Mouse (Mus musculus) MEL (cell line): ENCODE measurements around the gene Rpl13a. TPM values are rescaled to one million over a fixed set of nuclear protein-coding genes. Genes with fewer than 3 reads are reported as not detected.

Source experiments
- DNase-seq: peaks from one replicate; pipeline ENCODE4 v3.0.0; 2011; ENCODE audit warnings: low read depth, low spot score
- H3K27ac ChIP-seq: 2 replicates; pipeline ENCODE4 v1.5.1; 2012; ENCODE audit warnings: low read depth, mild to moderate bottlenecking, control low read depth, low read length, moderate library complexity; ENCODE audit not compliant: control insufficient read depth
- H3K27me3 ChIP-seq, 2 experiments: fragments of 150-350 bp in 1 of 2; sonication (generic) in 1 of 2; 2 replicates each; pipeline ENCODE4 v1.6.1; 2012; ENCODE audit warnings: low read length in 2 of 2, mild to moderate bottlenecking in 2 of 2, improper control_type of control experiment in 1 of 2, moderate library complexity in 1 of 2; ENCODE audit not compliant: insufficient read depth in 2 of 2, control insufficient read depth in 1 of 2
- H3K36me3 ChIP-seq, 2 experiments: 2 replicates each; pipeline ENCODE4 v1.6.1; 2012 to 2014; ENCODE audit warnings: low read length in 2 of 2, improper control_type of control experiment in 1 of 2, inconsistent platforms in 1 of 2, mild to moderate bottlenecking in 1 of 2; ENCODE audit not compliant: insufficient read depth in 2 of 2, control insufficient read depth in 1 of 2
- H3K4me1 ChIP-seq, 2 experiments: fragments of 150-350 bp in 1 of 2; sonication (generic) in 1 of 2; 2 replicates each; pipeline ENCODE4 v1.6.1; 2012; ENCODE audit warnings: low read length in 2 of 2, improper control_type of control experiment in 1 of 2, mild to moderate bottlenecking in 1 of 2; ENCODE audit not compliant: insufficient read depth in 2 of 2, control insufficient read depth in 1 of 2
- H3K4me3 ChIP-seq, 2 experiments: fragments of 150-350 bp in 1 of 2; sonication (generic) in 1 of 2; 2 replicates each; pipeline ENCODE4 v1.5.1; 2012; ENCODE audit warnings: low read depth in 2 of 2, low read length in 2 of 2, mild to moderate bottlenecking in 2 of 2, moderate library complexity in 2 of 2, control low read depth in 1 of 2, improper control_type of control experiment in 1 of 2; ENCODE audit not compliant: control insufficient read depth in 1 of 2, insufficient read depth in 1 of 2
- H3K79me2 ChIP-seq: 2 replicates; pipeline ENCODE4 v1.6.1; 2012; ENCODE audit warnings: mild to moderate bottlenecking, low read length, moderate library complexity; ENCODE audit not compliant: control insufficient read depth, poor library complexity, insufficient read depth
- H3K9ac ChIP-seq: 2 replicates; pipeline ENCODE4 v1.6.1; 2012; ENCODE audit warnings: low read depth, mild to moderate bottlenecking, control low read depth, low read length, moderate library complexity; ENCODE audit not compliant: control insufficient read depth, poor library complexity, severe bottlenecking
- H3K9me3 ChIP-seq: fragments of 150-350 bp; sonication (generic); replicated peaks from 2 replicates; pipeline ENCODE4 v1.6.1; 2012; ENCODE audit warnings: mild to moderate bottlenecking, low read length, improper control_type of control experiment, moderate library complexity; ENCODE audit not compliant: insufficient read depth
- BHLHE40 ChIP-seq: IDR thresholded peaks from 2 replicates; pipeline ENCODE4 v1.6.1; 2012; ENCODE audit warnings: low read depth, mild to moderate bottlenecking, inconsistent platforms, low read length, improper control_type of control experiment, borderline replicate concordance
- CHD2 ChIP-seq: IDR thresholded peaks from 2 replicates; pipeline ENCODE4 v1.6.1; 2011; ENCODE audit warnings: low read length, improper control_type of control experiment
- EP300 ChIP-seq, 2 experiments: IDR thresholded peaks; 2 replicates each; pipeline ENCODE4 v1.6.1; 2011; ENCODE audit warnings: improper control_type of control experiment in 2 of 2, low read length in 2 of 2, low read depth in 1 of 2, mild to moderate bottlenecking in 1 of 2
- MXI1 ChIP-seq: IDR thresholded peaks from 2 replicates; pipeline ENCODE4 v1.6.1; 2011; ENCODE audit warnings: mild to moderate bottlenecking, low read depth, low read length, improper control_type of control experiment
- POLR2A ChIP-seq, 2 experiments: IDR thresholded peaks; 2 replicates each; pipeline ENCODE4 v1.6.1; 2011 to 2012; ENCODE audit warnings: low read length in 2 of 2, mild to moderate bottlenecking in 2 of 2, control low read depth in 1 of 2, improper control_type of control experiment in 1 of 2, low read depth in 1 of 2, moderate library complexity in 1 of 2; ENCODE audit not compliant: control insufficient read depth in 1 of 2, insufficient read depth in 1 of 2, poor library complexity in 1 of 2
- POLR2AphosphoS2 ChIP-seq: IDR thresholded peaks from 2 replicates; pipeline ENCODE4 v1.6.1; 2011; ENCODE audit warnings: low read length, improper control_type of control experiment
- POLR2AphosphoS5 ChIP-seq: IDR thresholded peaks from 2 replicates; pipeline ENCODE4 v1.6.1; 2012; ENCODE audit warnings: low read depth, borderline replicate concordance, mild to moderate bottlenecking, inconsistent platforms, low read length, moderate library complexity, mixed read lengths
- RAD21 ChIP-seq: IDR thresholded peaks from 2 replicates; pipeline ENCODE4 v1.6.1; 2011; ENCODE audit warnings: mild to moderate bottlenecking, low read depth, low read length, improper control_type of control experiment
- RCOR1 ChIP-seq: IDR thresholded peaks from 2 replicates; pipeline ENCODE4 v1.6.1; 2012; ENCODE audit warnings: low read depth, mild to moderate bottlenecking, inconsistent platforms, low read length, improper control_type of control experiment
- SIN3A ChIP-seq: IDR thresholded peaks from 2 replicates; pipeline ENCODE4 v1.6.1; 2012; ENCODE audit warnings: low read length, improper control_type of control experiment, inconsistent platforms
- USF2 ChIP-seq, 2 experiments: IDR thresholded peaks; 2 replicates each; pipeline ENCODE4 v1.6.1; 2011 to 2012; ENCODE audit warnings: improper control_type of control experiment in 2 of 2, low read length in 2 of 2, borderline replicate concordance in 1 of 2, inconsistent platforms in 1 of 2, low read depth in 1 of 2, mild to moderate bottlenecking in 1 of 2; ENCODE audit not compliant: insufficient read depth in 1 of 2
- polyA plus RNA-seq, 2 experiments: library from polyadenylated mRNA; stranded (reverse) in 1 of 2; unstranded in 1 of 2; fragments of >175 nt in 1 of 2; fragments of >200 nt in 1 of 2; gene quantifications; 2 replicates each; pipeline versions ENCODE4 v1.2.1 to v1.2.4; 2012; ENCODE audit warnings: low replicate concordance in 2 of 2, low read depth in 1 of 2; ENCODE audit not compliant: insufficient read length in 2 of 2, insufficient read depth in 1 of 2, missing spikeins in 1 of 2
- total RNA-seq: library from RNA; depleted of rRNA; stranded (reverse); fragments of 300-350 nt; gene quantifications from 2 replicates; pipeline ENCODE4 v1.2.3, GENCODE M21; 2012

The Rpl13a gene
- total and polyA plus RNA-seq, 3 experiments, result 2,091 to 3,727 (median 3,160) TPM

- TF ChIP-seq USF2 (IDR thresholded peaks at IDR 0.05; ENCODE audit: borderline replicate concordance in 1 of 2, insufficient read depth in 1 of 2, low read depth in 1 of 2, low read length in 2 of 2), result no peak
- Histone ChIP-seq H3K79me2 (no peaks in the 10 kb centered on the region), H3K9me3 (no peaks in the 10 kb centered on the region), H3K4me3 (no peak overlapping the region), H3K36me3 (no peaks in the 10 kb centered on the region), H3K27me3 (peaks cover 4 to 9% of the 10 kb centered on the region in 2 experiments), H3K27ac (no peak overlapping the region), H3K9ac (no peak overlapping the region), H3K4me1 (no peaks in the 10 kb centered on the region; a peak in 2 of 4 replicates)
- no peak for DNase-seq
Observed at GRCm38 (mm10) chr7:45166950-45167401, 38.4 kb upstream of the Rpl13a start.

GRCm38 (mm10) chr7:45165701-45166100 lies 37.1 kb upstream of the Rpl13a start:
- no peak overlapping the region for H3K9ac ChIP-seq
- H3K79me2 ChIP-seq, result no peaks in the 10 kb centered on the region

GRCm38 (mm10) chr7:45164833-45165232 lies 36.3 kb upstream of the Rpl13a start:
- TF ChIP-seq RAD21 (no peak), BHLHE40 (no peak), SIN3A (no peak), MXI1 (no peak), USF2 (IDR thresholded peaks at IDR 0.05; ENCODE audit: borderline replicate concordance in 1 of 2, insufficient read depth in 1 of 2, low read depth in 1 of 2, low read length in 2 of 2) (no peak), POLR2AphosphoS2 (no peak)
- TF ChIP-seq, all 39 proteins: peak for 0
- H3K79me2 ChIP-seq, result no peaks in the 10 kb centered on the region
- H3K4me3 ChIP-seq, result no peak overlapping the region
- no peaks in the 10 kb centered on the region for H3K9me3 ChIP-seq
- peaks cover 0 to 4% of the 10 kb centered on the region in 2 experiments; a peak in 1 of 4 replicates for H3K36me3 ChIP-seq
- no peak overlapping the region for H3K27ac ChIP-seq
- DNase-seq, result no peak
- H3K4me1 ChIP-seq, result no peaks in the 10 kb centered on the region; a peak in 2 of 4 replicates
- H3K9ac ChIP-seq, result no peak overlapping the region
- H3K27me3 ChIP-seq, result peaks cover 4 to 9% of the 10 kb centered on the region in 2 experiments

More at GRCm38 (mm10) chr7:45165701-45166100, 37.1 kb upstream of the Rpl13a start:
- no peak overlapping the region for H3K4me3 ChIP-seq
- H3K36me3 ChIP-seq, result peaks cover 0 to 4% of the 10 kb centered on the region in 2 experiments; a peak in 1 of 4 replicates
- H3K27me3 ChIP-seq, result peaks cover 4 to 9% of the 10 kb centered on the region in 2 experiments
- H3K9me3 ChIP-seq, result no peaks in the 10 kb centered on the region
- no peak for TF ChIP-seq USF2 (IDR thresholded peaks at IDR 0.05; ENCODE audit: borderline replicate concordance in 1 of 2, insufficient read depth in 1 of 2, low read depth in 1 of 2, low read length in 2 of 2)
- TF ChIP-seq EP300 (IDR thresholded peaks at IDR 0.05; ENCODE audit: low read depth in 1 of 2, low read length in 2 of 2), result no peak
- TF ChIP-seq RCOR1, result no peak
- no peak for TF ChIP-seq POLR2AphosphoS2
- TF ChIP-seq POLR2AphosphoS5, result no peak
- no peak for TF ChIP-seq POLR2A (IDR thresholded peaks at IDR 0.05; ENCODE audit: control insufficient read depth in 1 of 2, insufficient read depth in 1 of 2, low read depth in 1 of 2, low read length in 2 of 2, poor library complexity in 1 of 2)
- TF ChIP-seq CHD2, result no peak
- no peak overlapping the region for H3K27ac ChIP-seq
- no peak for DNase-seq
- H3K4me1 ChIP-seq, result no peaks in the 10 kb centered on the region; a peak in 2 of 4 replicates
